Mouse (Mus musculus) lung, adult 2 months (tissue): Measurements from ENCODE around the gene Olfr824. TPM values are rescaled to one million over a fixed set of nuclear protein-coding genes. Genes with fewer than 3 reads are reported as not detected.
"Not testable (repeated sequence)": the region's sequence is repeated elsewhere in the genome, so short reads cannot be mapped to it uniquely, and the experiment has no call there.

Experiments used
- DNase-seq: peaks from one replicate; pipeline ENCODE4 v3.0.0; 2022
- H3K4me1 ChIP-seq: fragments of 200-500 bp; 2 replicates; pipeline ENCODE4 v1.6.1; 2011; ENCODE audit warnings: low read length; ENCODE audit not compliant: control insufficient read depth, insufficient read depth
- H3K4me3 ChIP-seq: fragments of 200-500 bp; replicated peaks from 2 replicates; pipeline ENCODE3; 2011; ENCODE audit warnings: low read depth, mild to moderate bottlenecking, control low read depth, low read length; ENCODE audit errors: extremely low read depth
- CTCF ChIP-seq: fragments of 200-500 bp; IDR thresholded peaks from 2 replicates; pipeline ENCODE4 v1.5.1; 2011; ENCODE audit warnings: mild to moderate bottlenecking, low read length, control low read depth; ENCODE audit not compliant: insufficient read depth
- POLR2A ChIP-seq: fragments of 200-500 bp; IDR thresholded peaks from 2 replicates; pipeline ENCODE4 v1.6.1; 2011; ENCODE audit warnings: low read depth, mild to moderate bottlenecking, control low read depth, low read length, borderline replicate concordance; ENCODE audit errors: extremely low read depth
- WGBS: fragments of 180-500 bp; shearing (Covaris S2); methylation state at CpG from one replicate; pipeline ENCODE4 v1.1.7; 2018; 5-methylcytosine and 5-hydroxymethylcytosine counted together
- polyA plus RNA-seq: library from polyadenylated mRNA; depleted of rRNA; stranded (reverse); fragments of >200 nt; gene quantifications from 2 replicates; pipeline ENCODE4 v1.2.3, GENCODE M21; 2012; rRNA removed

Gene Olfr824
- polyA plus RNA-seq = not detected in 2 replicates

DNA sequence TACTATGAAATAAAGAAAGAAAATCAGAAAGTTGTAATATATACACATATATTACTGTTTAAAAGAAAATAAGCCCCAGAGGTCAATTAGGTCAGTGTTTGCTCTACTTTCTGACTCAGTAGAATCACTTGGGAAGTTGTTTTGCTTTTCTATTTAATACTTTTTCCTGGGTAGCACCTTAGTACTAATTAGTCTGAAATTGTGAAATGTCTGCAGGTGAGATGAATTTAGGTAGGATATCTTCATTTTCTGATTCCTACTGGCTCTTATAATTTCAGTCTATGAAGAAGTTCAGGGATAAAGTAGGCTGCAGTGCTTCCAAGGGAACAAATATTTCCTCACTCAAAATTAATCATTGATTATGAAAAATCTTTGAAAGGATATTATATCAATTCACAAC lies at the start of gene Olfr824:
Gene Olfr824 (minus strand): TSS at position 101 of the 400 bp plus-strand sequence.
- H3K4me3 ChIP-seq, H3K4me1 ChIP-seq, DNase-seq: not testable (repeated sequence)

DNA sequence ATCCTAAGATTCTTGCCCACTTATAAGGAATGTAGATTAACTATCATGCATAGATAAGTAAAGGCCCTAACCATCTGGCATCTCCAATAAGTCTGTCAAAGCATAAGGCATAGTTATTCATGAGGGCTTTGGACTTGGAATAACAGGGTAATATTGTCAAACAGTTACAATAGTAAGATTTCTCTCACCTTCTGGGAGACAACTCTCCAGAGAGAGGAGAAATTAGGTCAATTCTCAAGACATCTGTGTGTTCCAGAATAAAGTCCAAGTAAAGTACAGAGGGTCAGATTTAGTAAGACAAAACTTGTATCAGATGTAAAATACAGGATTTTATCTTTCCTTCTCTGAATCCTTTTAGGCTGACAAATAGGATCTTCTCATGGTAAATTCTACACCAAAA lies 36.9 kb upstream of the Olfr824 start, which contains the start of gene Olfr825:
Gene Olfr825 (minus strand): TSS at position 101 of the 400 bp plus-strand sequence.
- TF ChIP-seq CTCF = no peak
- no peak for TF ChIP-seq POLR2A
- Histone ChIP-seq H3K4me3 (no peak within 1 kb of the TSS), H3K4me1 (no peaks in the 10 kb centered on the region)
- DNase-seq = no peak

DNA sequence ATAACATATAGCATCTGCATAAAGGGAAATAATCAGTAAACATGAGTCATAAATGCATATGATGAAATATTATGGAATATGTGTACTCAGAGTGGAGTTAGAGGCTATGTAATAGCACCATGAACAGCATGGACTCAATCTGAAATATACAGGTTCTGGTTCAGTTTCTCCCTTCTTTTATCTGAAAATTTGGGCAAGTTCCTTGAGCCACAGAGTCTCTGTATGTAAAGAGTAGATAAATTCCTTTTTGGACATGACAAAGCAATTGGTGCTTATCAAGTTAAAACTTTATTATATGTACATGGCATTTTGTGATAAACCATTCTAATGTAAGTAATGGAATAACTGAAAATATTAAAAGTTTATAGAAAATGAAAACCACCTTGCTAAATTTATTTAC lies 35.4 kb upstream of the Olfr824 start:
- no peak for DNase-seq
- Histone ChIP-seq H3K4me3 (no peak overlapping the region), H3K4me1 (no peaks in the 10 kb centered on the region)
- TF ChIP-seq POLR2A = no peak
- TF ChIP-seq CTCF = no peak

DNA sequence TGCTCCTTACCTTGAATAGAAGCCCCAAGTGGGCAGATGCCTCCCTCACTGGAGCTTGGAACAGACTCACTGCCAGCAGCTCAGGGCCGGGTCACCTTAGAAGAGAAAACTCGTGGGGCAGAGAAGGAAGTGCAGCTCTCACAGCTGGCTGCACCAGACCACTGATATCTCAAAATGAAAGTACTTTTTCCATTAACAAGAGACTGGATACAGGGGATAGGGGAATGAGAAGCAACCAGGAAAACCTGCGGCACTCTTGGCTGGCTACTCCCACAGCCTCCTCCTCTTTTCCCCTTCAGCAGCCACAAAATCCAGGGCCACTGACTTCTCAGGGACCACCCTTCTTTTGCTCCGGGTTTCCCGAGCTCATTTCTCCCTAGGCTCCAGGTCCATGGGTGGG lies 14.3 kb upstream of the Olfr824 start:
- TF ChIP-seq POLR2A (no peak), CTCF (no peak)
- WGBS = 77% methylated on average over 5 of the region's 5 CpGs
- H3K4me1 ChIP-seq = no peaks in the 10 kb centered on the region
- no peak overlapping the region for H3K4me3 ChIP-seq
- no peak for DNase-seq

DNA sequence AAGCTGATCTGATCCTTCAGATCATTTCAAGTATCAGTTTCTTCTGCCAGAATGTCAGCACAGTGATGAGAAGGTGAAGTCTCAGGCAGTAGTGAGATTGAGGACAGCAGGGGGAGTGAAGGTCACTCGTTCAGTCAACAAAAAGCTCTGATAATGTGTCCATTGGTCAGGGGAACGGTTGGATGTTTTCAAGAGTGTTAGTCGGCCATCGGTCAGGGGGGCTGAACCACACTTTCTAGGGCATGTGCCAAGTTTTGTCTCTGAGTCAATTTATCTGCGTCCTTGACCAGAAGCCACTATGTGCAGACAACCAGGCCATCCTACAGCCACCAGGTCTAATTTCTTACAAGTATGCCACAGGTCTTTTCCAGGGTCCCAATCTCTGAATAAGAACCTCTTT lies 12.7 kb upstream of the Olfr824 start:
- H3K4me3 ChIP-seq, H3K4me1 ChIP-seq, DNase-seq: not testable (repeated sequence)
- WGBS = 68% methylated on average over 5 of the region's 5 CpGs

DNA sequence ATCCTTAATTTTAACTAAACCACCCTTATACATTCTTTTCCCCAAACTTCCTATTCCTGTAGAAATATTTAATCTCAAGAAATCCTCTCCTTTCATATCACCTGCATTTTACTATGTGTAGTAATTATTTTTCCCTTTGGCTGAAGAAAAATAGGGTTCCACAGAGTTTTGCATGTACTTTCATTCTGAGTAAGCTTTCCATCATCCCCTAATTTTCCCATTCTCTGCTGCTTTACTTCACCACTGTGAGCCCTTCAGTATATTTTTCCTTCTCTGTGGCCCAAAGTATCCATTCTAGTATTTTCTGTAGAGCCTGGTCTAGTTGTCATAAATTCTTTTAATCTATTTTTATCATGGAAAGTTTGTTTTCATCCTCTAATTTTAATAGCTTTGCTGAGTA lies 5.0 kb upstream of the Olfr824 start:
- TF ChIP-seq POLR2A (no peak), CTCF (no peak)
- no peak for DNase-seq

DNA sequence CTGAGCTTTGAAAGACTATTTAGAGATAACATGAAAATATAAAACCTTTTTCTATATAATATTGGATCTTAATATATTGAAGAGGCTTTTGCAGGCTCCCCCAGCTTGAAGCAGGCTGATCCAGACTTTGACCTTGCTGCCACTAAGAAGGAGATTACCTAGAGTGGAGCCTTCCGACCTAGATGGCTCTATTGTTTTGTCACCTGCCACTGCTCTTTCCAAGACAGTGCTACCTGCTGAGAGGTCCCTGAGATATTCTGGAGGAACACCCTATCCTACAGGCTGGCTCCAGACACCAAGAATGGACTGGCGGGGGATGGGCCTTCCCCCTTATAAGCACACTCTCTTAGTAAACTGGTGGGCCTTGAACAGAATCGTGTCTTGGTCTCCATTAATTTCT lies 13.8 kb downstream of the Olfr824 start:
- not testable (repeated sequence) for DNase-seq, H3K4me3 ChIP-seq, H3K4me1 ChIP-seq
- 69% methylated on average over 3 of the region's 3 CpGs for whole genome bisulfite sequencing

More for the DNA sequence above, 5.0 kb upstream of the Olfr824 start:
- Histone ChIP-seq H3K4me3 (no peak overlapping the region), H3K4me1 (no peaks in the 10 kb centered on the region)

DNA sequence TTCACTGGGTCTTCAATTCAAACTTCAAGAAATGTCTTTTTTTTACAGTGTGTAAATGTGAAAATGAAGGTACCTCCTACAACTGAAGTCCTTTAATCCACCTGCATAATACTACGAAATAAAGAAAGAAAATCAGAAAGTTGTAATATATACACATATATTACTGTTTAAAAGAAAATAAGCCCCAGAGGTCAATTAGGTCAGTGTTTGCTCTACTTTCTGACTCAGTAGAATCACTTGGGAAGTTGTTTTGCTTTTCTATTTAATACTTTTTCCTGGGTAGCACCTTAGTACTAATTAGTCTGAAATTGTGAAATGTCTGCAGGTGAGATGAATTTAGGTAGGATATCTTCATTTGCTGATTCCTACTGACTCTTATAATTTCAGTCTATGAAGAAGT lies 14.5 kb downstream of the Olfr824 start, which contains the start of gene Olfr823:
Gene Olfr823 (minus strand): TSS at position 101 of the 400 bp plus-strand sequence.
- not testable (repeated sequence) for H3K4me1 ChIP-seq, H3K4me3 ChIP-seq, DNase-seq
- 71% methylated on average over 1 of the region's 1 CpGs for WGBS

DNA sequence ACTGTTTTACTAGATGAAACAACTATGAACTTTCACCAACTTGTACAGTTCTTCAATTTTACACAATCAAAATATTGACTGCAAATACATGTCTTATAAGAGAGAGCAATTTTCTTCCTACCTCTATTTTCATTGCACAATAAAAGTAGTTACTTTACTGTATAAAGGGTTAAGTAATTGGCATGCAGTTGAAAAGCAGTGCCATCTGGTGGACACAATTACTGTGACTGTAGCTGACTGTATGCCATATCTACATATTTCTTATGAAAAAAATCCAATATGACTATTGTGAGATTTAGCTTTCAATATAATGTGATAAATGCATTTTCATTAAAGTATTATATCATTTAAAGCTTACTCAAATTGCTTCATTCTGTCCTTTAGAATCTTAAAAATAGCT lies 33.7 kb downstream of the Olfr824 start:
- Histone ChIP-seq H3K4me1 (no peaks in the 10 kb centered on the region), H3K4me3 (no peak overlapping the region)
- DNase-seq = no peak
- TF ChIP-seq CTCF (no peak), POLR2A (no peak)

DNA sequence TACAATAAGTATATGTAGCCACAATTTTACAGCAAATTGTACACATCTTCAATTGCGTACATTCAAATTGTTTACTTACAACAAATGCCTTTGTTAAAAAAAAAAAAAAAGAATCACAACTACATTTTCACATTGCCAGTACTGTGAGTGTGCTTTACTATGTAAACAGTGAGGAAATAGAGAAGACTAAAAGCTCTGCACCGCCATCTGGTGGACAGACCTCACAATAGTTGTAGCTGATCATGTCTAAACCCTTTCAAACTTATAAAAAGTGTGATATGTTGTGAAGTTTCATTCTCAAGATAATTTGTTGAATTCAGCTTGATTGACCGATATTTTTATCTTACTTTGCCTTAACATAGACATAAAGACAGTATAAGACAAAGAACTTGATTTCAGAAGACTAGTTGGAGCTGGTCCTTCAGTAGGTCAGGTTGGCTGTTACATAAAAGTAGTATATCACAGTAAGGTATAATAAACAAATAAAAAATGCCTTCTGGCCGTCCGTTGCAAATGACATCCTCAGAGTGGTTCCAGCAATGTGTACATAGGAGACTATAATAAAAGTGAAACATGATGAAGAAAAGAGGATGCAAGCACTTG lies 36.9 kb downstream of the Olfr824 start:
- TF ChIP-seq POLR2A (no peak), CTCF (no peak)
- no peak for DNase-seq
- no peak overlapping the region for H3K4me3 ChIP-seq

More for the DNA sequence above, 36.9 kb downstream of the Olfr824 start:
- 10% methylated on average over 5 of the region's 5 CpGs for WGBS
- no peaks in the 10 kb centered on the region for H3K4me1 ChIP-seq

Other genes with a start within 250 kb of the Olfr824 start
- not detected in 2 replicates for gene Olfr815, start 224.1 kb downstream of the Olfr824 start, polyA plus RNA-seq
- gene Olfr816, start 214.4 kb downstream of the Olfr824 start, polyA plus RNA-seq = not detected in 2 replicates
- gene Olfr818, start 180.9 kb downstream of the Olfr824 start, polyA plus RNA-seq = not detected in 2 replicates
- gene Olfr819, start 162.7 kb downstream of the Olfr824 start, polyA plus RNA-seq = not detected in 2 replicates
- gene Olfr247, start 153.9 kb downstream of the Olfr824 start, polyA plus RNA-seq = not detected in 2 replicates
- gene Gm10310, start 144.9 kb downstream of the Olfr824 start, polyA plus RNA-seq = not detected in 2 replicates
- not detected in 2 replicates for gene Olfr820, start 117.4 kb downstream of the Olfr824 start, polyA plus RNA-seq
- gene Olfr821, start 99.7 kb downstream of the Olfr824 start, polyA plus RNA-seq = not detected in 2 replicates
- gene Olfr822, start 58.8 kb downstream of the Olfr824 start, polyA plus RNA-seq = not detected in 2 replicates
- gene Olfr823, start 14.6 kb downstream of the Olfr824 start, polyA plus RNA-seq = not detected in 2 replicates
- gene Olfr825, start 36.8 kb upstream of the Olfr824 start, polyA plus RNA-seq = not detected in 2 replicates
- not detected in 2 replicates for gene Olfr826, start 54.2 kb upstream of the Olfr824 start, polyA plus RNA-seq
- not detected in 2 replicates for gene Olfr827, start 84.4 kb upstream of the Olfr824 start, polyA plus RNA-seq
- gene Neurod4, start 150.2 kb upstream of the Olfr824 start, polyA plus RNA-seq = not detected in 2 replicates
- gene Tespa1, start 192.9 kb upstream of the Olfr824 start, polyA plus RNA-seq = 0.83 and 1.3 TPM in 2 replicates